Mouse (Mus musculus): Measurements from ENCODE around the gene Esrrg.

DNA sequence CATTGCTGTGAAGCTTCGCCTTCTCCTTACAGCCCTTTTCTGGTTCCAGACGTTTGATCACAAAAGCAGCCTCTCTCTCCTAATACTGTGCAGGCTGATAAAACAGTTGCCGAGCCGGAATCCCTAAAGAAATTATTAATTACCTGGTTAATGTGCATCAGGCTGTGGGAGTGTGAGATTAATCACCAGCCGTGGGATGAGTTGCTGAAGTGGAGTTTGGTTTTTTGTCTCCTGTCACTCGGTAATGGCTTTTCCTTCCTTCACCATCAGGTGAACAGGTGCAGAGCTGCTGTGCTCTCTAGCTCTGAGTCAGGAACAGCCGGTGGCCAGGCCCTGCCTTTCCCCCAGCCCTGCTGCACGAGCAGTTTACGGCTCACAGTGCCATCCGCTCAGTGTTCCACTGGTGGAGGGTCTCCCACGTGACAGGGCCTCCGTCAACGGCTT, 212.8 kb downstream of the Esrrg start:
- TF ChIP-seq GATA1 (IDR thresholded peaks at IDR 0.05; ENCODE audit: borderline replicate concordance, low read length) (no peak), FLI1 (IDR thresholded peaks at IDR 0.05; ENCODE audit: low read length) (no peak)

Measured in megakaryocyte, embryonic 14.5 days (primary cell).